Mouse (Mus musculus) gastrocnemius, postnatal 36 days (tissue): ENCODE measurements around the gene Shc3. TPM values are rescaled to one million over a fixed set of nuclear protein-coding genes. Genes with fewer than 3 reads are reported as not detected.

Experiments used
- DNase-seq, 2 experiments: peaks; one replicate each; pipeline ENCODE4 v3.0.0; 2022
- intact Hi-C: fragments of 180-260 bp; cut with DNase I; formaldehyde crosslinking; loops from one replicate; pipeline ENCODE4 v1.15.1; 2025
- total RNA-seq, 2 experiments: library from RNA; stranded (reverse); gene quantifications; 2 replicates each; pipeline ENCODE4 v1.2.3; 2021

The Shc3 gene
- total RNA-seq, 2 experiments from 2014 or later: 0.69 to 1.2 TPM

- no peak for DNase-seq
- intact Hi-C loops: no loop called here
These were observed 79.0 kb downstream of the Shc3 start for GRCm38 (mm10) chr13:51490195-51490594.

- DNase-seq: no peak
- intact Hi-C loops: no loop called here
These were observed 80.3 kb downstream of the Shc3 start for GRCm38 (mm10) chr13:51488945-51489344.

GRCm38 (mm10) chr13:51485291-51485690 lies 83.9 kb downstream of the Shc3 start:
- intact Hi-C loops: no loop called here
- no peak for DNase-seq

- intact Hi-C loops: no loop called here
- no peak for DNase-seq
These were observed 86.4 kb downstream of the Shc3 start for GRCm38 (mm10) chr13:51482786-51483185.

- intact Hi-C loops: no loop called here
- no peak for DNase-seq
These were observed 88.7 kb downstream of the Shc3 start for GRCm38 (mm10) chr13:51480341-51481011.

- intact Hi-C loops: no loop called here
- no peak for DNase-seq
These were observed 89.4 kb downstream of the Shc3 start for GRCm38 (mm10) chr13:51479826-51480225.

- no peak for DNase-seq
- intact Hi-C loops: no loop called here
These were observed 92.2 kb downstream of the Shc3 start for GRCm38 (mm10) chr13:51476991-51477390.

GRCm38 (mm10) chr13:51468697-51469250 lies 100.4 kb downstream of the Shc3 start:
- no peak for DNase-seq

GRCm38 (mm10) chr13:51466117-51466841 lies 102.9 kb downstream of the Shc3 start:
- intact Hi-C loops: no loop called here
- no peak for DNase-seq

More at GRCm38 (mm10) chr13:51468697-51469250, 100.4 kb downstream of the Shc3 start:
- intact Hi-C loops: no loop called here

GRCm38 (mm10) chr13:51464294-51464693 lies 104.9 kb downstream of the Shc3 start:
- no peak for DNase-seq
- intact Hi-C loops: no loop called here

GRCm38 (mm10) chr13:51456190-51456878 lies 112.9 kb downstream of the Shc3 start:
- intact Hi-C loops: no loop called here
- DNase-seq: no peak

- no peak for DNase-seq
- intact Hi-C loops: no loop called here
These were observed 122.7 kb downstream of the Shc3 start for GRCm38 (mm10) chr13:51446550-51446949.

GRCm38 (mm10) chr13:51442922-51443321 lies 126.3 kb downstream of the Shc3 start:
- intact Hi-C loops: no loop called here
- no peak for DNase-seq

- no peak for DNase-seq
- intact Hi-C loops: loop anchor here (10.0 kb wide), 1 partner anchor 177 kb away; no protein-coding TSS in a partner anchor
These were observed 131.8 kb downstream of the Shc3 start for GRCm38 (mm10) chr13:51437105-51438085.

GRCm38 (mm10) chr13:51435146-51435545 lies 134.1 kb downstream of the Shc3 start:
- DNase-seq: no peak
- intact Hi-C loops: loop anchor here (10.0 kb wide), 1 partner anchor 180 kb away; no protein-coding TSS in a partner anchor

- DNase-seq: no peak
- intact Hi-C loops: loop anchor here (10.0 kb wide), 1 partner anchor 180 kb away; no protein-coding TSS in a partner anchor
These were observed 134.8 kb downstream of the Shc3 start for GRCm38 (mm10) chr13:51434460-51434859.

GRCm38 (mm10) chr13:51433371-51433770 lies 135.8 kb downstream of the Shc3 start:
- no peak for DNase-seq
- intact Hi-C loops: loop anchor here (10.0 kb wide), 1 partner anchor 181 kb away; no protein-coding TSS in a partner anchor

- intact Hi-C loops: no loop called here
- DNase-seq: no peak
These were observed 143.4 kb downstream of the Shc3 start for GRCm38 (mm10) chr13:51425662-51426443.

- intact Hi-C loops: no loop called here
- DNase-seq: peak in 1 of 2 experiments; percentile 62
These were observed 144.6 kb downstream of the Shc3 start for GRCm38 (mm10) chr13:51424647-51425046.
